Mouse (Mus musculus): ENCODE data around the gene Acadm. TPM values are rescaled to one million over a fixed set of nuclear protein-coding genes. Genes with fewer than 3 reads are reported as not detected.

The Acadm gene
- polyA plus RNA-seq, 1 experiment from 2014 or later, result 44.4 TPM

DNA sequence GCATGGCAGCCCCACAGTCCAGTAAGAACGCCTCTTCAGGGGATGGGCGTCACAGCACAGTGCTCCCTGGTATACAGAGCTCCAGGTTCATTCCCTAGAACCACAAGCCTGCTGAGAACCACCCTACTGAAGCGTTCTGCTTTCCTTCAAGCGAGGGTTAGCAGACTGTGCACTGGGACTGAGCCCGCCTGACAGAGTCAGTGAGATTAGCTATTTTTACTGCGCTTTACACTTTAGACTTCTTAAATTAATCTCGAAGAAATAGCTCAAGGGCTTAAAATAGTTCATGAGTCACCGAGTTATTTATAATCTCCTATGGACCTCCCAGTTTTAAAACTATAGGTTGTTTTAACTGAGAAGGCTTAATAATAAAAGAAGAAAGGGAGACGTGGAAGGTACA is 8.6 kb downstream of the Acadm start:
- WGBS, result 95% methylated on average over 9 of the region's 9 CpGs
- Histone ChIP-seq H3K36me3 (peaks cover 88% of the 10 kb centered on the region), H3K27me3 (ENCODE audit: low read depth, poor library complexity, severe bottlenecking) (no peaks in the 10 kb centered on the region), H3K4me1 (no peaks in the 10 kb centered on the region), H3K27ac (replicated peaks) (no peak overlapping the region), H3K4me3 (no peak overlapping the region), H3K9me3 (replicated peaks) (no peaks in the 10 kb centered on the region)
- DNase-seq (ENCODE audit: low spot score), result no peak

DNA sequence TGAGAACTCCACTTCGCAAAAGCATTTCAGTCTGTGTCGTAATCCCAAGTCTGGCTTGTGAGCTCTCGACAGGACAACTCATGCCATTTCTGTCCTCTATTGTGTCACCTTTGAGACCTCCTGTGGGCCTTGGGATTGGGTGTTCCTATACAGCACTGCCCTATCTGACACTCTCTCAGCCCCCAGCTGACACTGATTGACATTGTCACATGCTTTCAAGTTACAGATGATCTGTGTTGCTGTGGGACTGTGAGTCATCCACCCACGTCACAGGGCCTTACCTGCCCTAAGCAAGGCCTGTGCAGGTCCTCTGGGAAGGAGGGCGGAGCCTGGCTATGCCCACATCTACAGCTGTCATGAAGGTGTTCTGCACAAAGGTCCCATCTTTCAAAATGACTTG is 12.0 kb downstream of the Acadm start:
- no peak overlapping the region for H3K27ac ChIP-seq (replicated peaks)
- DNase-seq (ENCODE audit: low spot score), result no peak
- no peaks in the 10 kb centered on the region for H3K27me3 ChIP-seq (ENCODE audit: low read depth, poor library complexity, severe bottlenecking)
- H3K9me3 ChIP-seq (replicated peaks), result no peaks in the 10 kb centered on the region
- H3K36me3 ChIP-seq, result peaks cover 90% of the 10 kb centered on the region
- 90% methylated on average over 5 of the region's 5 CpGs for WGBS
- H3K4me1 ChIP-seq, result no peaks in the 10 kb centered on the region
- H3K4me3 ChIP-seq, result no peak overlapping the region

DNA sequence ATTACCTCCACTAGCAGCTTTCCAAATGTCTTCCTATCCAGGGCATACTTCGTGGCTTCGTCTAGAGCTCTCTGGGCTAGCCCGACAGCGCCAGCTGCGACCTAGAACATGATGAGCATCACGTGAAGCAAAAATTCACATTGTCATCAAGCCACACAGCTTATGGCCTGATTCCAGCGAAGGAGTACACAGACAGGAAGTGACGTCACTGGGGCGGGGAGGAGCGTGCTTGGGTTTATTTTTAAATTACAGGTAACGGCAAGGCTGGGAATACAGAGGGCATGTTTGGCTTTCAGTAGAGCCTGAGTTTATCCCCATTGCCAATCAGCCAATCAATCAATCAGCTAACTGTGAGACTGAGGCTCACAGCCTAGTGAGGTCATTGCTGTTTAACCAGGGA is 14.9 kb downstream of the Acadm start:
- no peak for DNase-seq (ENCODE audit: low spot score)
- no peaks in the 10 kb centered on the region for H3K4me1 ChIP-seq
- H3K36me3 ChIP-seq, result peaks cover 84% of the 10 kb centered on the region
- no peaks in the 10 kb centered on the region for H3K9me3 ChIP-seq (replicated peaks)
- H3K27ac ChIP-seq (replicated peaks), result no peak overlapping the region
- H3K4me3 ChIP-seq, result no peak overlapping the region
- 94% methylated on average over 11 of the region's 11 CpGs for WGBS
- no peaks in the 10 kb centered on the region for H3K27me3 ChIP-seq (ENCODE audit: low read depth, poor library complexity, severe bottlenecking)

DNA sequence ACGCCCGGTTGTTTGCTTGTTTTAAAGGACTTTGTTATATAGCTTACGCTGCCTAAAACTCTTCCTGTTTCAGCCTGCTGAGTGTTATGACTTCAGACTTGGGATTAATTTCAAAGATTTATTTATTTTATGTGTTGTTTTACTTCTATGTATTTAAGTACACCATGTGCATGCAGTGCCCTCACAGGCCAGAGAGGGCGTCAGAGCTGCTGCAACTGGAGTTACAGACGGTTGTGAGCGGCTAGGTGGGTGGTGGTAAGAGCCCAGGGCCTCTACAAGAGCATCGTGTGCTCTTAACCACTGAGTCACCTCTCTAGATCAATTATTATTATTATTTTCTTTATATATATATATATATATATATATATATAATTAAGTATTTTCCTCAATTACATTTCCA is 18.1 kb downstream of the Acadm start:
- DNase-seq (ENCODE audit: low spot score), result no peak
- Histone ChIP-seq H3K4me1 (no peaks in the 10 kb centered on the region), H3K9me3 (replicated peaks) (no peaks in the 10 kb centered on the region), H3K36me3 (peaks cover 80% of the 10 kb centered on the region), H3K4me3 (no peak overlapping the region), H3K27ac (replicated peaks) (no peak overlapping the region), H3K27me3 (ENCODE audit: low read depth, poor library complexity, severe bottlenecking) (no peaks in the 10 kb centered on the region)
- 89% methylated on average over 7 of the region's 7 CpGs for WGBS

DNA sequence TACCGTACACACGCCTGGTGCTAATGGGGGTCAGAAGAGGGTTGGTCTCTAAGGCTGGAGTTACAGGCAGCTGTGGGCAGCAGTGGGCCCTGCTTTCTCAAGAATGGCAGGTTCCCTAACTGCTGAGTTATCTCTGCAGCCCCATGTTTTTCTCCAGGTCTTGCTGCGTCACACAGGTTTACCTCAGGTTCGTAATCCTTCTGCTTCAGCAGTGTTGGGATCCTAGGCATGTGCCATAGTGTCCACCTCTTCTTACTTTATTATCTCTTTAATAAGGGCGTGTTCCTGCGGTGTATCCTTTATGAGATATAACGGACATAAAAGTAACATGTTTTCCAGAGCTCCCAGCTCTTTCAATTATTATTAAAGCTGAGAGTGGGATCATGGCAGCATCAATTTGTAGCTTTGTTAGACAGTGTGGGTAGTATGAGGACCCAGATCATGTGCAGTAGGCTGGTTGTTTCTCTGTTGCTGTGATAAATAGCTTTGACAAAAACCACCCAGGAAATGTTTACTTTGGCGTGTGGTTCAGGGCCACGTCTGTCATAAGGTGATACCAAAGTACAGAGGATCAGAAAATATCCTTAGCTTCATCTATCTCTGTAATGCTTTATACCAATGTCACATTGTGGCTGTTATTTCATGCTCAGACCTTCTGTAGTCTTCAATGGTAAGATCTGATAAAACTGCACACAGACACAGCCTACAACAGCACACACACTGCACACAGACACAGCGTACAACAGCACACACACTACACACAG is 23.1 kb downstream of the Acadm start:
- no peak for DNase-seq (ENCODE audit: low spot score)
- WGBS, result 94% methylated on average over 10 of the region's 10 CpGs
- peaks cover 47% of the 10 kb centered on the region for H3K36me3 ChIP-seq

DNA sequence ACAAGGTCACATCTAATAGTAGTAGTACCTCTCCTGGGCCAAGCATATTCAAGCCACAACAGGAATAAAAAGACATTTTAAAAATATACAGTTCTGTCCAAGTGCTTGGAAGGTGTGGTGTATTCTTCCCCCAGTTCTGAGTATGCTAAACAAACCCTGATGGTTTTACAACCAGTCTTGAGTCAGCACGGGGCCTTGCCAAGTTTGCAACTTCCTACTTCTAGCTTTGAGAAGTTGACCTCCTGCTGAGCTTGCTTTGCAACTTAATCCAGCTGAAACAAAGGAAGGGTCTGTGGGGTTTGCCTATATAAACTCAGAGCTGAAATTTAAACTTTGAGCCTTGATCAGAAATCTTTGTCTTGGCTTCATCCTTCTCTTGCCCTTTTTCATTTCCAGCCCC is 27.2 kb downstream of the Acadm start:
- Histone ChIP-seq H3K27me3 (ENCODE audit: low read depth, poor library complexity, severe bottlenecking) (no peaks in the 10 kb centered on the region), H3K9me3 (replicated peaks) (no peaks in the 10 kb centered on the region), H3K4me1 (peaks cover 5% of the 10 kb centered on the region), H3K27ac (replicated peaks) (no peak overlapping the region), H3K4me3 (no peak overlapping the region), H3K36me3 (peaks cover 15% of the 10 kb centered on the region)
- no peak for DNase-seq (ENCODE audit: low spot score)
- WGBS, result 11% methylated on average over 1 of the region's 1 CpGs

More for the DNA sequence above, 23.1 kb downstream of the Acadm start:
- Histone ChIP-seq H3K9me3 (replicated peaks) (no peaks in the 10 kb centered on the region), H3K27ac (replicated peaks) (no peak overlapping the region), H3K4me1 (no peaks in the 10 kb centered on the region), H3K4me3 (no peak overlapping the region), H3K27me3 (ENCODE audit: low read depth, poor library complexity, severe bottlenecking) (no peaks in the 10 kb centered on the region)

DNA sequence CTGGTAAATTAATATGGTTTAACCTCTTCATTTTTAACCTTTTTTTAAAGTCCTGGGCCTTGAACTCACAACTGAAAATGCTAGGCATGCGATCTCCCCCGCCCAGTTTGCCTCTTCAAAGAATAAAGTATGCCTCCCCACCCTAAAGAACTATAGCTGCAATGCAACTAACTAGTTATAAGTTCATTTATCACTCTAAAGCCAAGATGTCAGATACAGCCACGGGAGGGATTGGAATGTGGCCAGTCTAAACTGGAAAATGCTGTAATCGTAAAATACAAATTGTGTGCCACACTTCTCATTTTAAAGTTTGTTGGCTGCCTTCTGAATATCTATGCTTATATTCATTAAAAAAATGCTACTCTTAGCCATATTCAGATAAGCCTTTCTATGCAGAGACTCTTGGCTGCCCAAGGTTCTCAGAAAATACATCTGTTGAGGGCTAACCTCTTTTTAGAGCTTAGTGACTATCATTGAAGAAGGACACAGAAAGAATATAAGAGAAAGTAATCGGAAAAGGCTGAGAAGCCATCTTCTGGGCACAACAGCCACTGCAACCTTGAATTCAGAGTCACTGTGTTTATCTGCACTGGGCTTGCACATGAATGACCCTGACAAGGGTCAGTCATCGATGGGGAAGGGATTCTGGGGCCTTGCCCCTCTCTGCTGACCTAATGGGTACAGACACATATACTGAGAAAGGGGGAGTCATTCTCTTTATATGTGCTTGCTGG is 30.8 kb downstream of the Acadm start:
- no peak for DNase-seq (ENCODE audit: low spot score)
- Histone ChIP-seq H3K27ac (replicated peaks) (peak overlapping the region; percentile 97), H3K9me3 (replicated peaks) (no peaks in the 10 kb centered on the region), H3K4me1 (peaks cover 38% of the 10 kb centered on the region), H3K36me3 (peaks cover 32% of the 10 kb centered on the region), H3K27me3 (ENCODE audit: low read depth, poor library complexity, severe bottlenecking) (no peaks in the 10 kb centered on the region), H3K4me3 (peak overlapping the region; percentile 95)
- 69% methylated on average over 6 of the region's 6 CpGs for WGBS

DNA sequence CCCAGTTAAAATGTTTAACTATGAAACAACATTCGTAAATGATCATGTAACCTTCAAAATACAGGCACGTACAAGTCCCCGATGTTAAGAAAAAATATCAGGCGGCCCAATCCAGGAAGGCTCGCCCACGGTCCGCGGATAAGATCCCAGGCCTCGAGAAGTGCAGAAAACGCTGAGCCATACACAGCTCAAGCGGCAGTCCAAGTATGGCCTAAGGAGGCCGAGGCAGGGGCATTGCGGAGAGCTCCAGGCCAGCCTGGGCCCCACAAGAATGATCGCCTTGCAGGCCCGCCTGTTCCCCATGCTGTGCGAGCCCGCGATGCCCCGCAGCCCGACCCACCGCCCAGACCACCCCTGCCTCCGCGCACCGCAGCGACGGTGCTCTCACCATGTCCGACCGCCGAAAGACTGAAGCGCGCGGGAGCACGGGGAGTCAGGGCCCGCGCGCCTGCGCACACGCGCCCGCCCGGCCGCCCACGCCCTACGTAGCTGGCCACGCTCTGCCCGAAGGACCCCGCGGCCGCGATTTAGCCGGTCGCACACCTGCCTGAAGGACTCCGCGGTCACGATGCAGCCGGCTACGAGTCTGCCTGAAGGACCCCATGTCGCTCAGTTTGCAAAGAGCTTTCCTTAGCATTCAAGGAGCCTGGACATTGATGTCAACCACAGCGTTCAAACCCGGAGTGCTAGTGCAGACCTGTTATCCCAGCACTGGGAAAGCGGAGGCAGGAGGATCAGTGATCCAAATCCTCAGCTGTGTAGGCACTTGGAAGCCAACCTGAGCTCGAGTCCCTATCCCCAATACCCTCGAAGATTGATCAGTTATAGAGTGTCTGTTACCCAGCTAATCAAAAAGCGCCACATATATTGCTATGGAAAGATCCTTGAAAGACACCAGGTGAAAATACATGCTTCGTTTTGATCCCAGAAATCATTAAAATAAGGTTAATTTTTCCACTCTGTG is 31.6 kb downstream of the Acadm start, which contains the start of gene Rabggtb:
Rabggtb (minus strand) TSS at position 464 of the 964 bp plus-strand sequence.
- Histone ChIP-seq H3K4me1 (peaks cover 43% of the 10 kb centered on the region), H3K9me3 (replicated peaks) (no peaks in the 10 kb centered on the region), H3K27ac (replicated peaks) (peak within 1 kb of the TSS; percentile 97), H3K4me3 (peak within 1 kb of the TSS; percentile 95), H3K27me3 (ENCODE audit: low read depth, poor library complexity, severe bottlenecking) (no peaks in the 10 kb centered on the region), H3K36me3 (peaks cover 41% of the 10 kb centered on the region)
- 1% methylated on average over 65 of the region's 65 CpGs for WGBS
- DNase-seq (ENCODE audit: low spot score), result peak; percentile 95

DNA sequence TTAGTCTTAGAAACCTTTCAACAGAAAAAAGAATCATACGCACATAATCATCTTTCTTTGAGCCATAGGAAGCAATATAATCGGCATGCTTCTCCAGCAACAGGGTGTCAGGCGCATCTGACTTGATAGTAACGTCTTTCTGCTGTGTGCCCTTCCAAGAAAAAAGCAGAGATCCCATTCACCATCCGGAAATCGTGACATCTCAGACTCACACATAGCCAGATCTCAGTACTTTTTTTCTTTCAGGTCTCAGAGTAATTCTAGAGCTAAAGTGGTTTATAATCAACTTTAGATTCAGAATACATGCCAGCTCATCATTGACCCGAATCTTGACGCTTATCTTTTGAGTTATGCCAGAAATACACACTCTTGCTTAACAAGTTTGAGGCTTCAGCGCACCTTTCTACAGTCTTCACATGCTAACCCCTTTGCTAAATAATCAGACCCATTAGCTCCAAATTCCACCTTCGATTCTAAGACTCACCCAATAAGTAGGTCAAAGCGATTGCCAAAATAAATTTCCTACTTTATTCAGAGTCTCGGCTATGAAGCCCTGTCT is 32.5 kb downstream of the Acadm start:
- DNase-seq (ENCODE audit: low spot score), result no peak
- H3K36me3 ChIP-seq, result peaks cover 49% of the 10 kb centered on the region
- no peaks in the 10 kb centered on the region for H3K27me3 ChIP-seq (ENCODE audit: low read depth, poor library complexity, severe bottlenecking)
- H3K4me3 ChIP-seq, result peak overlapping the region; percentile 95
- H3K27ac ChIP-seq (replicated peaks), result peak overlapping the region; percentile 97
- no peaks in the 10 kb centered on the region for H3K9me3 ChIP-seq (replicated peaks)
- 4% methylated on average over 12 of the region's 12 CpGs for WGBS
- peaks cover 43% of the 10 kb centered on the region for H3K4me1 ChIP-seq

DNA sequence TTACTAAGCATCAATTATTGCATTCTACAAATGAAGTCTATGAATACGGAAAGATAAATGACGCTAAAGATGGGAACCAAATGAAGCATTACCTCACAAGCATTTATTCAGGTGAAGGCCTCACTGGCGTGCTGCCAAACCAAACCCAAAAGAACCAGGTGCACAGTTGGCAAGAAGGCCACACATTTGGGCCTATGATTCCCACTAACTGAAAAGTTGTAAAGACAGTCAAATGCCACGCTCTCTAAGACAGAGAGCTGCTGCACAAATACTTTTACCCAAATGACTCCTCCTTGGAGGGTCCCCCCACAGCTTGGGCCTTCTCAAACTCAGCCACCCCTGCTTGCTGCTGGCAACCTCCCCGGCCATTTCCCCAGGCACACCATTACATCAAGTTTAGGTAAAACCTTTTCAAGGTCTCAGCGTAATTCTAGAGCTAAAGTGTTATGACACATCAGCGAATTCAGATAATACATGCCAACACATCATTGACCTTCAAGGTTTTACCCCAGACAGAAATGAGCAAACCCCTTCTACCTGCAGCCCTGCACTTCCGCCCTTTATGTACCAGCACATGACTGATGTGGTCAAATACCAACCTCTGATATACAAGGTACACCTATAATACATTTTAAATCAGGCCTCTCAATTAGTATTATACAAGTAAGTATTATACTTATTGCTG is 33.1 kb downstream of the Acadm start:
- 56% methylated on average over 8 of the region's 8 CpGs for WGBS
- Histone ChIP-seq H3K4me1 (peaks cover 43% of the 10 kb centered on the region), H3K27me3 (ENCODE audit: low read depth, poor library complexity, severe bottlenecking) (no peaks in the 10 kb centered on the region), H3K4me3 (peak overlapping the region; percentile 95), H3K36me3 (peaks cover 56% of the 10 kb centered on the region), H3K9me3 (replicated peaks) (no peaks in the 10 kb centered on the region), H3K27ac (replicated peaks) (peak overlapping the region; percentile 97)
- no peak for DNase-seq (ENCODE audit: low spot score)

DNA sequence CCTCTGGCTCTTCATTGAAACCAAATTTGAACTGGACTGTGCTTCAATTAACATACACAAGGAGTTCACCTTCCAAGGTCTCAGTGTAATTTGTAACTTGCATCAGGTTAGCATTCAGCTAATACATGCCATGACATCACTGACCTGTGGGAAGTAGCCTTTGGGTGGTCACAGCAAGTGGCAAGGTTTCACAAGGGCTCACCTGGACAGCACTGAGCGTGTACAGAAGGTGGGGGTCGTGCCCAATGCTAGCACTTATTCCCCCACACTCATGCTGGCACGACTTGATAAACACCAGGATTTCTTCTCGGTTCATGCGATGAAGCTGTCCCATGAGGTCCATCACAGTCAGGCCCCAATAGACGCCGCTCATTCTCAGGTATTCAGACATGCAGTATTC is 33.9 kb downstream of the Acadm start:
- no peak for DNase-seq (ENCODE audit: low spot score)
- H3K4me3 ChIP-seq, result peak overlapping the region; percentile 95
- no peak overlapping the region for H3K27ac ChIP-seq (replicated peaks)
- H3K9me3 ChIP-seq (replicated peaks), result no peaks in the 10 kb centered on the region
- H3K36me3 ChIP-seq, result peaks cover 64% of the 10 kb centered on the region
- H3K27me3 ChIP-seq (ENCODE audit: low read depth, poor library complexity, severe bottlenecking), result no peaks in the 10 kb centered on the region
- H3K4me1 ChIP-seq, result peaks cover 43% of the 10 kb centered on the region
- 76% methylated on average over 7 of the region's 7 CpGs for WGBS

DNA sequence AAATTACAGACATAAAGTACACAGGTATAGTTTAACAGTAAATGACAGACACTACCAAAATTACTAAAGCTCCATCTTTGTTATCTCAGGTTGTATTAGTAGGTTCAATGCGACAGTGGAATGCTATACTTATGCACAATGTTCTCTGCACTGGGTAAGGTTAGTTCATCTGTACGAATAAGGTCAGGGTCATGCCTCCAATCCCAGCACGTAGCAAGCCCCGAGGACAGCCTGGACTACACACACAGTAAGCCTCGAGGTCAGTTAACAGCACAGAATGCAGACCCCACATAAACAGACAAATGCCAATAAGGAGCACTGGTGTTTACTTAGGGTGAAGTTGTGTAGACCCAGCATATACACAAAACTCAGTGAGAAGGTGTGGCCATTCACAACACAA is 35.5 kb downstream of the Acadm start:
- WGBS, result 87% methylated on average over 5 of the region's 5 CpGs
- peaks cover 43% of the 10 kb centered on the region for H3K4me1 ChIP-seq
- no peak overlapping the region for H3K4me3 ChIP-seq
- no peaks in the 10 kb centered on the region for H3K9me3 ChIP-seq (replicated peaks)
- no peak overlapping the region for H3K27ac ChIP-seq (replicated peaks)
- no peak for DNase-seq (ENCODE audit: low spot score)
- no peaks in the 10 kb centered on the region for H3K27me3 ChIP-seq (ENCODE audit: low read depth, poor library complexity, severe bottlenecking)
- H3K36me3 ChIP-seq, result peaks cover 80% of the 10 kb centered on the region
